Mouse (Mus musculus): Measurements from ENCODE around the gene Fastk.
A peak's percentile ranks its signal among the peaks of the same experiment; 100 is the strongest.

DNA sequence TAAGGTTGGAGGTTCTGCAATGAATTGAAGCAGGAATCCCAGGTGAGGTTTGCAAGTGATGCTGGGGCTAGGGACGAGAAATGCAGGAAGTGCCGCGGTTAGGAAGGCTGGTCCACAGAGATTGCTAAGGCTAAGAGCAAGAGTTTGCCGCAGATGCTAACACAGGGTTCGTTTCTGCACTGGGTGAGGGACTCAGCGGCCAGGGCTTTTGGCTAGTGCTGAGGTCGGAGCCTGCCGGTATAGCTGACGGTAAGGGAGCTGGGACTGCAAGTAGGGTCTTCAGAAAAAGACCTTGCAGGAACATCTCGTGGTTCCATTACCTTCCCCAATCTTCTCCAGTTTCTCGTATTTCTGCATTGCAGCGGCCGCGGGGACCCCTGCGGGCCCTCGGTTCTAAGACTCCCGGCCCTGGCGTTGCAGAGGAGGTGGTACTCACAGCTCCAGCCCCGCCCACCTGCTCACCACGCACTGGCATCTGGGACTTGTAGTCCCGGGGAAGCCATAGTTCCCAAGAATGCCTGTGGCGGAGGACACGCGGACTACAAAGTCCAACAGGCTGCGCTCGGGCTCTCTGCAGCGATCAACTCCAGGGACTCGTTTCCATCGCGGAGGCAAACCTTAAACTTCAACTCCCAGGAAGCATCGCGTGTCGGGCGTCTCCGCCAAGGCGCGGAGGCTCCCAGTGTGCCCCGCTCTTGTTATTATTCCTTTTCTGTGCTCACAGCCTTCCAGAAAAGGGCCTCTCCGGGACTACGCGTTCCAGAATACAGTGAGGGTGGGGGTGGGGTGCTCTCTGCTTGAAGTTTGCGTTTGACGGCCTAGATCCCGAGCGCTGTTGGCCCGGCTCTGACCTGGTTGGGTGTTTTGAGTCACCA is 21.7 kb downstream of the Fastk start, which contains the start of the genes Cdk5 and Slc4a2:
- no peak for TF ChIP-seq CTCF (IDR thresholded peaks at IDR 0.05; ENCODE audit: borderline replicate concordance, insufficient read depth, low read length)
- TF ChIP-seq POLR2A (IDR thresholded peaks at IDR 0.05; ENCODE audit: low read depth, low read length), result peak; percentile 86
